In genomic region chr12:70650470-70650869, GRCm38 (mm10) we compare ENCODE assay signal across 15 mouse cellular contexts.
"Had no signal": no experiment of that assay in that cellular context is flagged by ENCODE, and none has a peak within 500 bp of the region (broad histone marks: within the 10 kb centered on the region; RNA-seq: fewer than 3 reads in every experiment).

No protein-coding gene starts in this region.

- H3K4me2 ChIP-seq: limb, embryonic 13.5 days; midbrain, embryonic 12.5 days; neural tube, embryonic 13.5 days had no signal

- H3K4me1 ChIP-seq: midbrain, embryonic 12.5 days; neural tube, embryonic 13.5 days had no signal

- ATAC-seq: midbrain, embryonic 16.5 days had no signal

- H3K9me3 ChIP-seq: limb, embryonic 13.5 days; midbrain, embryonic 12.5 days; neural tube, embryonic 13.5 days had no signal

- H3K9ac ChIP-seq: limb, embryonic 13.5 days; liver, embryonic 14.5 days; midbrain, embryonic 12.5 days; neural tube, embryonic 13.5 days had no signal

- H3K27me3 ChIP-seq: limb, embryonic 13.5 days; midbrain, embryonic 12.5 days; neural tube, embryonic 13.5 days had no signal

- H3K36me3 ChIP-seq: limb, embryonic 13.5 days; midbrain, embryonic 12.5 days; neural tube, embryonic 13.5 days had no signal

- H3K27ac ChIP-seq: kidney, postnatal 0 days; limb, embryonic 13.5 days; liver, embryonic 14.5 days; midbrain, embryonic 12.5 days; neural tube, embryonic 13.5 days had no signal

- H3K4me3 ChIP-seq: limb, embryonic 13.5 days; midbrain, embryonic 12.5 days; neural tube, embryonic 13.5 days had no signal

- DNase-seq: kidney, adult 9 months; kidney, postnatal 36 days; layer of hippocampus, adult 9-11 months; layer of hippocampus, postnatal 36 days; left cerebral cortex, postnatal 4 days; lung, adult 18-20 months; right cerebral cortex, postnatal 14 days; thymus, adult 18-20 months; thymus, postnatal 14 days had no signal
